Comparison of ENCODE assay signal across 8 mouse cellular contexts in genomic region chr10:130314110-130314829, GRCm38 (mm10). TPM values are rescaled to one million over a fixed set of nuclear protein-coding genes. Genes with fewer than 3 reads are reported as not detected.
A peak's percentile ranks its signal among the peaks of the same experiment; 100 is the strongest.
DNase-seq lines count a peak whose midpoint lies in the region; ATAC-seq lines count a peak whose summit lies in the region.

No protein-coding gene starts in this region.

- no peaks in the 10 kb centered on the region for H3K36me3 ChIP-seq in midbrain, embryonic 14.5 days (ENCODE audit: control insufficient read depth, insufficient read depth, low read length)
- H3K36me3 ChIP-seq in midbrain, embryonic 10.5 days = no peaks in the 10 kb centered on the region

- H3K4me3 ChIP-seq in midbrain, embryonic 14.5 days (replicated peaks; ENCODE audit: low read depth, low read length) = no peak overlapping the region
- no peak overlapping the region for H3K4me3 ChIP-seq in midbrain, embryonic 10.5 days

- 79% methylated on average over 2 of the region's 2 CpGs for WGBS in midbrain, embryonic 14.5 days
- WGBS in midbrain, embryonic 10.5 days = 85% methylated on average over 2 of the region's 2 CpGs

- H3K27me3 ChIP-seq in midbrain, embryonic 14.5 days (ENCODE audit: control insufficient read depth, insufficient read depth, low read length) = no peaks in the 10 kb centered on the region
- no peaks in the 10 kb centered on the region for H3K27me3 ChIP-seq in midbrain, embryonic 10.5 days (ENCODE audit: low read depth, poor library complexity, severe bottlenecking)

- no peak overlapping the region for H3K27ac ChIP-seq in midbrain, embryonic 14.5 days (replicated peaks; ENCODE audit: low read depth, low read length)
- no peak overlapping the region for H3K27ac ChIP-seq in midbrain, embryonic 10.5 days (replicated peaks)

- DNase-seq in embryo, embryonic 11 days = peak; percentile 9
- DNase-seq in embryo, embryonic 10 days (ENCODE audit: low spot score) = no peak
- DNase-seq in midbrain, embryonic 14.5 days = peak; percentile 52
- DNase-seq in midbrain, embryonic 10.5 days (ENCODE audit: low spot score) = no peak
- DNase-seq in naive thymus-derived CD4-positive, alpha-beta T cell, adult 2 months (ENCODE audit: low read depth) = peak; percentile 13
- DNase-seq in thymus, postnatal 4 days = no peak

- H3K9ac ChIP-seq in midbrain, embryonic 14.5 days (replicated peaks; ENCODE audit: low read length) = no peak overlapping the region

- no peaks in the 10 kb centered on the region for H3K4me1 ChIP-seq in midbrain, embryonic 14.5 days (ENCODE audit: control insufficient read depth, insufficient read depth, low read length)
- no peaks in the 10 kb centered on the region for H3K4me1 ChIP-seq in midbrain, embryonic 10.5 days

- H3K9me3 ChIP-seq in midbrain, embryonic 14.5 days (ENCODE audit: control insufficient read depth, low read length) = no peaks in the 10 kb centered on the region
- no peaks in the 10 kb centered on the region for H3K9me3 ChIP-seq in midbrain, embryonic 10.5 days (replicated peaks)

- ATAC-seq in midbrain, embryonic 14.5 days (ENCODE audit: low FRiP score, low TSS enrichment) = peak; percentile 50; the same call in 1 of the 2 replicates
- peak; percentile 64 for ATAC-seq in granulocyte monocyte progenitor cell, adult 5-6 weeks (replicated peaks; ENCODE audit: poor library complexity, severe bottlenecking)
- no peak for ATAC-seq in frontal cortex, adult (ENCODE audit: low TSS enrichment)

- H3K4me2 ChIP-seq in midbrain, embryonic 14.5 days (ENCODE audit: low read length) = no peak overlapping the region

RNA-seq across cellular contexts. Expression of gene Tespa1, which starts 8.4 kb away (rescaled TPM):
- polyA plus RNA-seq in midbrain, embryonic 14.5 days (2014; fragmentation: Nextera tagmentation; extraction: Ambion mirVana) = 0.17 TPM in 1 of 2 replicates, not detected in the other
- polyA plus RNA-seq in midbrain, embryonic 10.5 days (2016; fragmentation: Nextera tagmentation; extraction: Ambion mirVana) = not detected in 2 replicates
- 31.3 and 54.6 TPM in 2 replicates for total RNA-seq in granulocyte monocyte progenitor cell, adult 5-6 weeks (2014; fragmentation: Nextera tagmentation)
- total RNA-seq in granulocyte monocyte progenitor cell, adult 5-6 weeks (2017) = 32.0 and 37.3 TPM in 2 replicates

RNA-seq across cellular contexts. Expression of gene Neurod4, which starts 34.2 kb away (rescaled TPM):
- polyA plus RNA-seq in midbrain, embryonic 14.5 days (2014; fragmentation: Nextera tagmentation; extraction: Ambion mirVana) = 2.6 and 6.9 TPM in 2 replicates
- 13.4 and 16.0 TPM in 2 replicates for polyA plus RNA-seq in midbrain, embryonic 10.5 days (2016; fragmentation: Nextera tagmentation; extraction: Ambion mirVana)
- total RNA-seq in granulocyte monocyte progenitor cell, adult 5-6 weeks (2014; fragmentation: Nextera tagmentation) = not detected in 2 replicates
- not detected in 2 replicates for total RNA-seq in granulocyte monocyte progenitor cell, adult 5-6 weeks (2017)

Comparison
In these comparisons a context has a peak if more than half of its experiments do, and no peak if none do; other contexts are left out.
1. DNase-seq: peak in embryo, embryonic 11 days (single experiment), midbrain, embryonic 14.5 days (single experiment) and naive thymus-derived CD4-positive, alpha-beta T cell, adult 2 months (single experiment); none in embryo, embryonic 10 days (single experiment), midbrain, embryonic 10.5 days (single experiment) and thymus, postnatal 4 days (single experiment).